Mouse (Mus musculus) layer of hippocampus, postnatal 36 days (tissue): ENCODE measurements at regions not wholly inside any gene's neighbourhood (a gene's known extent, or its start where the extent isn't known, plus 50 kb on each side); places are given as distances from the start of the nearest gene placed in this dataset.

Source experiments
- DNase-seq, 2 experiments: peaks; one replicate each; pipeline ENCODE4 v3.0.0; 2022

DNA sequence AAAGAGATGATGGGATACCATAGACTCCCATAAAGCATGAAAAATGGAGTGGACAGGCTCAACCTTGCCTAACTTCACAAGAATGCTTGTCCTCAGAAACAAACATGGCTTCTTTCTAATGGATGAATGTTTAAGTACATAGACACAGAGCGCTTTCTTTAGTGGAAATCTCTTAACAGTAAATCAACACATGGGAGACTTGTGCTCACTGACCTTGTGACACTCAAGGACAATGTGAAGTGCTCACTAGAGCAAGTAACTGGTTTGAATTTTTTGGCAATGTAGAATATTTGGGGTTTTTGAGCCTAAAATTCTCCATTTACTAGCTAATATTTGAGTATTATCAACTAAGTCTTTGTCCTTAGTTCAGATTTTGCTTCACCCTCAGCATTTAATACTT is 88.0 kb downstream of the Tent5c start:
- no peak for DNase-seq

DNA sequence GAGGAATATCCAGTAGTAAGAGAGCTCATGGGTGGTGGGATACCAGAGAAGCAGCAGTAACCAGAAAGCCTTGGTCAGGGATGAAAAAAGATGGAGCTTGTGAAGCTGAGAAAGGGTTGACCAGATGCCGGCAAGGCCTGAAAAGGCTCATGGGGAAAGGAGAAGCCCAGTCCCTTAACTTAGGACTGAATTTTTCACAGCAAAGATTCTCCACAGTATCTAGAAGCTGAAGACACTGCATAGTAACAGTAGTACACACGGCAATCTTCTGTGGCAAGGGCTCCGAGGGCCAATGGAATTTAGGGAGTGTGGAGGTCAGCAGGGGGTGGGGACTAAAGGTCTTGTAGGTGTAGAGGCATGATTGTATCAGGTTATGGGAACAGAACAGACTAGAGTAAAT is 91.6 kb downstream of the Tent5c start:
- DNase-seq: no peak

DNA sequence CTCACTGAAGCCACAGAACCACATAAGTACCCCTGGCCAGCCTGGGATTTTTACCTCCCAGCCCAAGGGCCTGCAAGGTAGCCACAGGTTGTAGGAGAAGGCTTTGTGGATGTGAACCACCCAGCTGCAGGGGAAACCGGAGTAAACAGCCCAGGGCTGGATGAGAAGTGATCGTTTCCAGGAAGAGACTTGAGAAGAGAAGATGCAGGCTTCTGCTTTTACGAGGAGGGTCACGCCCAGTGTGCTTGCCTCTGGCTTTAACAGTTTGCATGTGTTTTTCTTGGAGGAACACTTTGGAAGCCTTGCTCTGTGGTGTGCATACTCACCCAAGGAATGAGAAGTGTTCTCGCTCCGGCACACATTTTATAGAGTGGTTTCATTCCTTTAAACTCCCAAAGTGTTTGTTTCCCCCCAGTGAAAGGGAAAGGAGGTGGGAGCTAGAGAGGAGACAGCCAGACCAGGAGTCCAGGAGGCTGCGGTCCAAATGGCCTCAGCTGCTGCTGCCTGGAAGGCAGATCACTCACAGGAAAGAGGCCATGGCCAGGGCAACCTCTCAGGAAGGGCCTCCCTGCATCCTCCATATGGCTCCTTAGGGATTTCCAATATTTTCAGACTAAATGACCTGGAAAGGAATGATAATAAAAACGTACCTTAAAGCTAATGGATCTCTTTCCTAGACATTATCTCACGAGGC is 94.1 kb downstream of the Tent5c start:
- no peak for DNase-seq

DNA sequence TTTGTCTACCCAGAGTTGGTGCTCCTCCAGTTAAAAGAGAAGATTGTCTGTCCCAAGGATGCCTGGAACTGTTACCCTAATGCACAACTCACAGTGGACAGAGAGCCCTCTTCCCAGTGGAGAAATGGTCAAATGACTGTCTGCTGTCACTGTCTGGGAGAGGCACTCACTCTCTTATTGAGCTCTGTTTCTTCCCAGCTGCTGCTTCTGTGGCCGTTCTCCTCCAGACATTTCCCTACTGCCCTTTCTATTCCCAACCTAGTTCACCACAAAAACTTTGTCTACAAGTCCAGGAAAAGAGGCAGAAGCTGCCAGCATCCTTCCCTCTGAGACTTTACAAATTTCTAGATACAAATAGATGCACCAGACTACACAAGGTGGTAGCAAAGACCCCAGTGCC is 95.2 kb downstream of the Tent5c start:
- no peak for DNase-seq

DNA sequence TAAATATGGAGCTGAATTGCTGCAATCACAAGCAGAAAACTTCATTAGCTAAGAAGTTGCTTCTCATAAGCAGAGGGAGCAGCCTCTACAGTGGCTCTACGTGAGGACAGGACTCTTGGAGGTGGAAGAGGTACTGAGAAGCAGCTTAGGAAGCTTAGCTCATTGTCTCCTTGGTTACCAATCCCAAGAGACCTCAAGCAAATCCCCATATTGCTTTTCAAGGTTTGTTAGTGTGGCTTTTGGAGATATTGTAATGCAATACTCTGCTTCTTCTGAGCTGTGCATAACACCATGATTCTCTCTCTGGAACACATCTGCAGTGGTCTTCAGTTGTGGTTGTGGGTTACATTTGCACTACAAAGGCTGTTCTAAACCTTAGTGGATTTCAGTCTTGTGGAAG is 106.9 kb downstream of the Tent5c start:
- DNase-seq: no peak

DNA sequence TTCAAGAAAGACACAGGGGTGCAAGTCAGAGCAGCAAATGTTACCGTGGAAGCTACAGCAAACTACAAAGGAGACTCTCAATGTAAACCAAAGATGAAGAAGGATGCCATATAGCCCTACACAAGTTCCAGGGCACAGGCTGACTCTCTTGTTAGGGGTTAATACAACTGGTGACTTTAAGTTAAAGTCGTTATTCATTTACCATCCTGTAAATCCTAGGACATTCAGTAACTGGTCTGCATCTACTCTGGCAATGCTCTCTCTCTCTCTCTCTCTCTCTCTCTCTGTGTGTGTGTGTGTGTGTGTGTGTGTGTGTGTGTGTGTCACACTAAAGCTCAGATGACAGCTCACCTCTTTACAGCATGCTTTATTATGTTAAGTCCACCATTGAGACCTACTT is 107.8 kb downstream of the Tent5c start:
- DNase-seq: no peak

DNA sequence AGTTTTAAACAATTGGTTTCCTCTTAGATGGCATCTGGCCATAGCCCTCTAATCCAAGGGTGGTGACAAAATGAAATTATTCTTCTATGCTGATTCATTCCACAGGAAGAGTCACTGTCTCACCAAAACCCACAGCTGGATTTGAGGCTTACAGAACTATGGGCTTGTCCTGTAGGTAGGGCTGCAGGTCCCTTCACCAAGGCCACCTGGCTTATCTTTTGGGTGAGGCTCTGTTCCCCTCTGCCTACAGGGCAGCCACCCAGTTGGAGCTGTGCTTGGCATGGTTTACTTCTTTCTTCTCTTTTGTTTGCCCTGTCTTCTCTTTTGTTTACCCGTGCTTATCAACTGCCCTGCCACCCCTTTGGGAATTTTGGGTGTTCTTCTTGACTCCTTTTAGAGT is 113.0 kb downstream of the Tent5c start:
- DNase-seq: no peak

DNA sequence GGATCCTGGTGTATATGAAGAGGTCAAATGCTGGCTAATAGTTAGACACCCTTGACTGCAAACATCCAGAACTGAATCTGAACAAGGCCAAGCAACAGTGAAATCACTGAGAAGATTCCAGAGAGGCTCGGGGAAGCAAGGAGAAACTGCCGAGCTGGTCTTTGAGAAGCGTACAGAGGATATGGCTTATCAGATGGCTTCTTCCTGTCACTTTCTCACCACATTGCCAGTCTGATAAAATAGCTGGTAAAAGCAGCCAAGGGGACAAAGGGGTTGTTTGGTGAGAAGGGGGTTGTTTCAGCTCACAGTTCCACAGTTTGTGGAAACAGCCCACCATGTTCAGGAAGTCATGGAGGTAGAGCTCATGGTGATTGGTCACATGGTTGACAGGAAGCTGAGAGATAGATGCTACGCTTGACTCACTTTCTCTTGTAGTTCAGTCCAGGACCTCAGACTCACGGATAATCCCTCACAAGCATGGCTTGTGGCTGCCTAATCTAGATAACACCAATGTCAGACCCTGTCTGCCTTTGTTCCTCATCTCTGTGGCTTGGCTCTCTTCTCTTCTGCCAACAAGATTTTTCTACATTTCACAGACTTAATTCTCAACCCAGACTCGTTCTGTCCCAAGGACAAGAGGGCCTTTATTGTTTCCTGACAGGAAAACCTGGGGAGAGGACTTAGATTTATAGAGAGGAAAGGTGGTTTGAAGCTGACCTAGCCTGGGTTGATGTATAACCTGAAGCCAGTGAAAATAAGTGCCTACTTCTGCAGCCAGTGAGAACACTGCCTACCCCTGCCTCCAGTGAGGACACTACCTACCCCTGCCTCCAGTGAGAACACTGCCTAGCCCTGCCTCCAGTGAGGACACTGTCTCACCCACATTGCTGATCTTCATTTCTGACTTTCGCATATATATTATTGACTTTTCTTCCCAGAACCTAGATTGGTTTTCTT is 122.0 kb downstream of the Tent5c start:
- DNase-seq: no peak

DNA sequence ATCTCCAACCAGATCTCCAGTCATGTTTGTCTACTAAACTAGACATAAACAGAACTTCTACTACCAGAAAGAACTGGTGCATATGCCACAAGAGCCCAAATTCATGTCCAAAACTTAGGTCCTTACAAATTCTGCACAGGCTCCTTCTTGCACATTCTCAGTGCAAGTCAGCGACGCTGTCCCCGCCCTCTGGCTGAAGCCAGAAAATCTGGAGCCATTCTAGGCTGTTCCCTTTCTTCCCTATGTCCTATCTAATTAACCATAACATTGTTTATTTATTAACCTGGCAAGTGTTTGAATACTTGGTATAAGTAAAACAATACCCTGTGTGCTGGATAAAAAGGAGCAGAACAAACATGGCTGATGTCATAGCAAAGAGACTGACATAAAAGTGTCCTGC is 122.7 kb downstream of the Tent5c start:
- DNase-seq: no peak

DNA sequence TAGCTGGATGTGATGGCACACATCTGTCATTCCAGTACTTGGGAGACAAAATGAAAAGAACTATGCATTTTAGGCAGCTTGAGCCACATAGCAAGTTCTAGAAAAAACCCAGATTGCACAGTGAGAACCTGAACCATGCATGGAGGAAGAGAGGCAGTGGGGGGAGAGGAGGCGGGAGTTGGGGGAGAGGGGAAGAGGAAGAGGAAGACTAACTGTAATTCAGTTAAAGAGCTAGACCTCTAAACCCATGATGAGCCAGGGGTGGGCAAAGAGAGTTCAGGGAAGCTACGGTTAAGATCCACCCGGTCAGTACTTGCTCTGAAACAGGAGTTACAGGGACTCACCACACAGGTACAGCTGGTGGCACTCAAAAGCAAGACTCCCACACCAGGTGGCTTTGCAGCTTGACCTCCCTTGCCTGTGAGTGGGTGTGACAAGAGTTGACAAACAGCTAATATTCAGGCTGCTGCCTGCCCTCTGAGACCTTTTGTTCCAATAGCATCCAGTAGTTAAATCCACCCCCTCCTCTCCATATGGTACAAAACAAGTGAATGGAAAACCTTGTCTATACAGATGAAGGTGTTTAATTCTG is 123.7 kb downstream of the Tent5c start:
- no peak for DNase-seq

DNA sequence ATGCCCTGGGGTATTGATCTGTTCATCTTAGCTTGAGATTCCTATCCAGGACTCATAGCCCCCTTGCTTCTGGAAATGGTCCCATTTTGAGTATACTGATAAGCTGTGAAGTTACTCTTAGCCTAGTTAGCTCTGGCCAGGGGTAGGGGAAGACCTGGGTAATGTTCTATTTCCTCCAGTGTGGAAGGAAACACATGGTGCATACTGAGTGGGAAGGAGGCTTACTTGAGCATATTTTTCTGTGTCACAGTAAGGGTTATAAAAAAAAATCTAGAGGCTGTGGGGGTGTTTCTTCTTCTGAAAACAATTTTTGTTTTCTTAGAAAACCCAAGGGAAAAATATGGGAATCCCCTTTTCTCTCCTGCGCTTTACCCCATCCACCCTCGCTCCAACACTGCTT is 124.4 kb downstream of the Tent5c start:
- no peak for DNase-seq

DNA sequence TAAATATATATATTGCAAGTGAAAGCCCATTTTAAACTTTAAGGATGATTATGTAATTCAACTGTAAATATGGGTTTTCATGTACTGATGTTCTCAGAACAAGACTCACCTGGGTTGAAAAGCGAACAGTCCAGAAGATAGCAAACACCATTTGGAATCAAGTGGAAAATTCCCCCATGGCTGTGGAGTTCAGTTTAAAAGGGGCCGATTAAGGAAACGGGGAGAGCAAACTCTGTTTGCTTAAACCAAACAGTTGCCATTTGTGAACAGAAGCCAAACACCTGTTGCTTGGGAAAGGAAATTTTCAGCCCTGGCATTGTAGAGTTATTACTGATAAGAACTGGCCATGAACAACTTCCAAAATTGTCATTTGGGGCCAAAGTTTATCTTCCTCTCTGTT is 126.1 kb downstream of the Tent5c start:
- no peak for DNase-seq

DNA sequence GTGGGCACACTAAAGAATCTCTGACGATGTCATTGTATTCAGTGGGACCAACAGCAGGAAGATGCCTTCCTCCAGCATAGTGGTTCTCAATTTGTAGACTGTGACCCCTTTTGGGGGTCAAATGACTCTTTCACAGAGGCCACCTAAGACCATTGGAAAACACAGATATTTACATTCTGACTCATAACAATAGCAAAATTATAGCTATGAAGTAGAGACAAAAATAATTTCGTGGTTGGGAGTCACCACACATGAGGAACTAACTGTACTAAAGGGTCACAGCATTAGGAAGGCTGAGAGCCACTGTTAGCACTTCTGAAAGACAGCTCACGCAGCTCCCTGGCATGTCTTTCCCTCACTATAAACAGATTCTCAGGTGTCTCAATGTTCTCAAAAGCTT is 129.1 kb downstream of the Tent5c start:
- DNase-seq: no peak

DNA sequence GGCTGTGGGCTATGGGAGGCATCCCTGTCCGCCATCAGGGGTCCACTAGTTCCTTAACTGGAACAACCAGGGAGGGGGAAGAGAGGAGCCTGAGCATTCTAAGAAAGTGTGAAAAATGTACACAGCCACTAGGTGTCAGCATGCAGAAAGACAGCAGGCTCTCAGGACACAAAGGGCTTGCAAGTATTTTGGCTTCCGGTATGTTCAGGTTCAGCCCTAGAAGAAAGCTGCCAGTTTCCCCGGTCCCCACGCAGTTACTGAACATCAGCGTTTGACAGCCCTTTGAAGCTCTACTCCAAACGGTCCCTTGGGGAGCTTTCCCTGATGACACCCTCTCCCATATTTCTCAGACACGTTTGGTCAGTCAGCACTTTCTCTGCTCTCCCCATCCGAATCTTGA is 130.1 kb downstream of the Tent5c start:
- DNase-seq: peak; percentile 10 to 19

DNA sequence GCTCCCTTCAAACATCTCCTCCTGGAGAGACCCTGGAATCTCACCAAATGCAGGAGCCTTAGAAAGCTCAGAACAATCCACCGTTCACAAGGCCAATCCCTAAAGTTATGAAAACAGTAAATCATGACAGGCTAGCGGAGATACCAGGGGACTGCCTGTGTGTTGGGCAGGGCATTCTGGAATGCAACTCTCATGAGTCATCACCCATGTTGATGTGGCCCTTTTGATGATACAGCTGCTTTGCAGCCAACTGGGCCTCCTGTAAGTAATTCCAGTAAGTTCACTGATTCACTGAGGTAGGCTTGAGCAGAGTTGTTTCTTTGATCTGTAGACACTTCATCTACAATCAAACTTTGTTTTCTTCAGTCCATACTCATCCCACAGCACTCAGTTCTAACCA is 155.6 kb downstream of the Tent5c start:
- DNase-seq: no peak

DNA sequence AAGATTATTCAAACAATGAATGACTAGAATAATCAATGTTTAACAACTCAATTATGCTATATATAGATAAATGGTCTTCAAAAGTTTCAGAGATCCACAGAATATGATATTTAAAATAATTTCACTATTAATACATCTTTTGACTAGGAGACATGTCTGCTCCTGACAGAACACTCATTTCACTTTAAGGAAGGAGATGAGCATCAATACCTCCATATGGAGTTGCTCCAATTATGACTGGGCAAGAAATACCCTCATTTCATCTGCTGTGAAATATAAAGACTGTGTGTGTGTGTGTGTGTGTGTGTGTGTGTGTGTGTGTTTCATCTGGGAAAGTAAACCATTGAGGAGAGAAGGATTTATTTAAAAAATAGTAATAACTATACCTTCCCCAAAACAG is 156.2 kb upstream of the Wdr3 start:
- no peak for DNase-seq

DNA sequence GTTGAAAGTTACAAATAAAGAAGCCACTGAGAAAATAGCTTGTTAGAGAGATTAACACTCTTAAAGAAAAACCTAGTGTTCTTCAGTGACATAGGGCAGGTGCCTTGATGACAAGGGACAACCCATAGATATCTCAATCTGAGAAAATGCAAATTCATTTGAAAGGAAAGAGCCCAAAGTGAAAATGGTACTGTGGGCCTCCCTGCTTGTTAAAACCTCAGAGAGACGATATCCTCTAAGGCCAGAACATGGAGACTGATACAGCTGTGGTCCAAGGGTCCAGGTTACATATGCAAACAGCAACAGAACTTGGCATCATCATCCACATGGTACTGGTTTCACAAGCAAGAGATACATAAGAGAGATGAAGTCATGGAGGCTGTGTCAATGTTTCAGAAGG is 125.6 kb upstream of the Wdr3 start:
- DNase-seq: no peak

DNA sequence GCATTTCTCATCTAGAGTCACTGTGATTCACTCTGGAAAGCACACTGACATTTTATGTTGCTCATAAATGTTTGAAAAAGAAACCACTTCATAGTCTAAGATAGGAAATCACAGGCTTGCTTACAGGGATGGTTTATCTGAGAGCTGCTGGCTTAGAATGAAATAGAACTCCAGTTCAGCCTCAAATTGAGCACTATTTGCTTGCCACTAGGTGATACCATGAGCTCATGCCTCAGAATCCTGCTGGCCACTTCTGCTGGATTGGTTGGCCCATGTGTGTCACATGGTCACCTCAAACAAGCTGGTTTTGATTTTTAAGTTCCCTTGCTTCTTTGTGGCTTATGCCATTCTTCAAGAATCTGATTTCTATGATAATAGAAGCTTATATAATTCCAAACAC is 104.8 kb upstream of the Wdr3 start:
- no peak for DNase-seq

DNA sequence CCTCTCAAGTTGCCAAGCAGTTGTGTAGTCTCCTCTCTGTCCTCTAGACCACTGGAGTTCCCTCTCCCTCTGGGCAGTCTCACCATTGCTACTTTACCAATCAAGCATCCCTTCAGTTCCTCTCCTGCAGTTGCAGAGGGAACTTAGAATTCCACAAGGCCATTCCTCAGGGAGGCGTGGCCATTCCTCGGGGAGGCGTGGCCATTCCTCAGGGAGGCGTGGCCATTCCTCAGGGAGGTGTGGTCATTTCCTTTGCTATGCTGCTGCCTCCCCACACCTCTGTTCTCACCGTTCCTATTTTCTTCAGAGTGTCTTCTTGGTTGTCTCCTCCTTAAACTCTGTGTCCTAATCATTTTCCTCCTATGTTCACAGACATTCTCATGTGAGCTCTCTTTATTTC is 102.8 kb upstream of the Wdr3 start:
- no peak for DNase-seq
